Mouse (Mus musculus) ES-E14 (cell line): ENCODE results near the gene Gpr35.

ENCODE experiments used
- CHD2 ChIP-seq: IDR thresholded peaks from 2 replicates; pipeline ENCODE4 v1.6.1; 2014; ENCODE audit warnings: mild to moderate bottlenecking, low read depth, low read length, inconsistent platforms
- ZC3H11A ChIP-seq: IDR thresholded peaks from 2 replicates; pipeline ENCODE4 v1.6.1; 2012; ENCODE audit warnings: low read depth, mild to moderate bottlenecking, inconsistent platforms, low read length, borderline replicate concordance

- TF ChIP-seq ZC3H11A: no peak
- TF ChIP-seq CHD2: no peak
Measured at GRCm38 (mm10) chr1:92902786-92903185, 47.9 kb upstream of the Gpr35 start, which contains the start of gene Ankmy1.
